Mouse (Mus musculus) adrenal gland, adult 2 months (tissue): ENCODE measurements around the gene Arhgap15. TPM values are rescaled to one million over a fixed set of nuclear protein-coding genes. Genes with fewer than 3 reads are reported as not detected.
A peak's percentile ranks its signal among the peaks of the same experiment; 100 is the strongest.

Source experiments
- DNase-seq: peaks from one replicate; pipeline ENCODE4 v3.0.0; 2021
- polyA plus RNA-seq: library from polyadenylated mRNA; depleted of rRNA; stranded (reverse); fragments of >200 nt; gene quantifications from 2 replicates; pipeline ENCODE4 v1.2.3, GENCODE M21; 2012
- total RNA-seq, 2 experiments: library from RNA; stranded (reverse); gene quantifications; 2 replicates each; pipeline ENCODE4 v1.2.3; 2021

Gene Arhgap15
- total and polyA plus RNA-seq, 3 experiments: 0.09 to 2.6 (median 1.8) TPM

DNA sequence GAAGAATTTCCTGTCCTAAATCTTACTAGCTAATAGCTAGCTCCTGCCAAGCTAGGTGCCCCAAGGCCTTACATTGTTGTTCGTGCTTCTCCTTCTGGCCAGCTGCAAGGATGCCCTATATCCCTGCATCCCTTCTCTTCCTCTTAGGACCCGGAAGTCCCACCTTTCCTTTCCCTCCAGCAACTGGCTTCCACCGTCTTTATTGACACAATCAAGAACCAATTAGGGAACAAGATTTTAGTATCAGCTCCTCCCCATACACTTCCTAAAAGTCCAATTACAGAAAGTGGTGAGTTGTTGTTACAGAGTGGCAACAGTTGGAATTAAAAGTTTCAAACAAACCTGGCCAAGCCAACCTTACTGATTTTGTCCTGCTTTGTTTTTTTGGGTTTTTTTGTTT, 183.1 kb downstream of the Arhgap15 start:
- no peak for DNase-seq

DNA sequence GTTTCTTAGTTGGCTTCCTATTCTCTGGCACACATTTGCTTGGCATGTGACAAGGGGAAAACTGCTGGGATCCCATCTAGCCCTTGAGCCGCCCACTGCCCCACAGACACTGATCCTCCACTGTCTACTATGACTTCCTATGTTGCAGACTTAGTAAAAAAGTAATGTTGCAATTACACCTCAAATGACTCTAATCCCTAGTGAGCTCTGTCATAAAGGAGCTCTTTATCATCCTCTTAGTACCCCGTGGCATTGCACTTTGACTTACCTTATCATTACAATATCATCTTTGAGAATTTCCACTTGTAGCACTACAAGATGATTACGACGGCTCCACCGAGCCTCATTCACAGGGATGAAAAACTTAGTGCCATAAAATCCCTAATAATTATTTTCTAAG, 190.6 kb downstream of the Arhgap15 start:
- no peak for DNase-seq

DNA sequence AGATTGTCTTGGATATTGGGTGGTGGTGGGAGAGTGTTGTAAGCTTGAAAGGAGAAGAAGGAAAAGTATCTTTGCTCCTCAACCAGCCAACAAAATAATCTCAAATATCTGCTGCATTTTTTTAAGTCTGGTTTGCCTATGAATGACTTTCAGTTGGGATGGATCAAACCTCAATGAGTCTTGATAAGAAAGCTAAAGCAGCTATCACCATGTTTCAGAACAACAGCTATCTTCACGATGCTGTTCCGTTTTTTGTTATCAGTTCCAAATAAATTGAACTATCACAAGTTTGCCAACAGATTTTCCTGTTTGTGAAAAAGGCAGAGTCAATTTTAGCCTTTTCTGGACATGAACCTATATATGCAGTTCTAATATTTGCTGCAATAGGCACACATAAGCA, 197.1 kb downstream of the Arhgap15 start:
- DNase-seq: no peak

DNA sequence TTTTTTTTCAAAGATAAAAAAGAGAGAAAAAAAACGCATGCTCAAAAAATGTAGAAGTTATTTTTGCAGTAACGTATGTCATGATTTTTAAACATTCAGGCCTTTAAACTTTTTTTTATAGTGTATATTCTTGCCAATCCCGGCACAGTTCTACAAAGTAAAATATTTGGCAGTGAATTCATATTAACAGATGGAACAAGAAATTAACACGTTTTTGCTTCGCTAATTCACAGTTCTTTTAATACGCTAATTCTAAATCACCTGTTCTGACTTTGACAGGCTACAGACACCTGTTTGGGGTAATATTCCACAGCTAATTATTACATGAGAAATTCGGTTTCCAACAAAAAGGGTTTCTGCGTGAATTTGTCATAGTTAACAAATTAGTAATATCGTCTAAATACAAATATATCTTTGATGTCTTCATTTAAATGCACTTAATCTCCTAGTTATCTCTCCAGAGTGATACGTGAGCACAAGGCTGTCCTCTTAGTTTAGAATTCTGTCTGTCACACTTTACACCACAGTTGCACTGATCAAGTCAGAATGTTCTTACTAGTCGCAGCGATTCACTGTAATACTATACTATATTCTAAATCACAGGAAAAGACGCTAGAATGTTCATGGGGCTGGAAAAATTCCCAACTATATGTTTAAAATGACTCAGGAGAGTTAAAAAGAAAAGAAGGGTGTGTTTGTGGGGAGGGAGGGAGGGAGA, 201.3 kb downstream of the Arhgap15 start:
- no peak for DNase-seq

DNA sequence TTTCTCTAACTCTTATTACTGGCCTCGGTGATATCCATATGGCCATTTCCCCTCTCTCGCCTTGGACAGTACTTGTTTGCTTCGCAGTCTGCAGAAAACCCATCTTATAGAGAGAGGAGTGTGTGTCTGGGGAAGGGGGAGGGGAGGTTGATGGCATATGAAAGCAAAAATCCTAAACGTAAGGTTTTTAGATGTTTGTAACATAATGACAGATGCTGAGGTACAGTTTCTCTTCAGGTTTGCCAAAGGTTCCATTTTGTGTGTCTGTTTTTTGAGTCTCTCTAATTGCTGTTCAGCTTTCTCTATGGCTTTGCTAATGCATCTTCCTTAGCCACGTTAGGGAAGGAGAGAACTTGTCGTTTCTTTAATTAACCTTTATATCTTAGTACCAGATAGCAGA, 202.1 kb downstream of the Arhgap15 start:
- no peak for DNase-seq

DNA sequence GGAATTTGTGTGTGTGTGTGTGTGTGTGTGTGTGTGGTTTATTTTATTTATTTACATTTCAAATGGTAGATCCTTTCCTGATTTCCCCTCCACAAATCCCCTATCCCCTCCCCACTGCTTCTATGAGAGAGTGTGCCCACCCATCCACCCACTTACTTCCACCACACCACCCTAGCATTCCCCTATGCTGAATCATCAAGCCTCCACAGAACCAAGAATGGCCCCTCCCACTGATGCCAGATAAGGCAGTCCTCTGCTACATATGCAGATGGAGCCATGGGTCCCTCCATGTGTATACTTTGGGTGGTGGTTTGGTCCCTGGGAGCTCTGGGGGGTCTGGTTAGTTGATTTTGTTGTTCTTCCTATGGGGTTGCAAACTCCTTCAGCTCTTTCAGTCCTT, 210.6 kb downstream of the Arhgap15 start:
- DNase-seq: no peak

DNA sequence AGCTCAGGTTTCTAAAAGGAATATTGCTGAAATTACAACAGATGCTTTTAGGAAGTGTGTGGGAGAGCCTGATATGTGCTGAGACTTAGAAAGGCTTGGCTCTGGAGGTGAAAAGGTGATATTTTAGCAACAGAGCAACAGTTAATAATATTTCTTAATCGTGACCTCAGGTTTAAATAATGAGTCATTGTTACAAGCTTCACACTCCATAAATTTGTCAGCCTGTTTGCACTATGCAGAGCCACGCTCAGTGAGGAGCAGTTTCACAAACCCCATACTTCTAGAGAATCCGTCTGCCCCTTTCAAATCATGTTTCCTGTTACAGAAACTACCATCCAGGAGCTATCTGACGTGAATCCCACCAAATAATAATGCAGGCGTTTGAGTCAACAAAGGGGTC, 213.8 kb downstream of the Arhgap15 start:
- no peak for DNase-seq

DNA sequence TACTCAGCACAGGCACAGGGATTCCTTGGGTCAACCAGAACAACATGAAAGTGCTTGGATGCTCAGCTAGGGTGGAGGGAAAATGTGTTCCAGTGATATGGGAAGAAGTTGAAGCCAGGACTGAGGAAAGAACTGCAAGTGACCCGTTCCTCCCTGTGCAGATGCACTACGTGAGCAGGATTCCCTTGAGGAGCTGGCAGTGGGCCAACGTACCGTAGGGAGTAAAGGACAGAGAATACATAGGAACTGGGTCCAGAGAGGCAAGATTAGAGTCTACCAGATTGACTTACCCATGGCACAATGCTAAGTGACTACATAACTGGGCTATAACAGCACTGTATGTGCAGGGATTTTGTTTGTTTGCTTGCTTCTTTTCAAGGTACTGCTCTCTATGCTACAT, 220.0 kb downstream of the Arhgap15 start:
- DNase-seq: peak; percentile 4

DNA sequence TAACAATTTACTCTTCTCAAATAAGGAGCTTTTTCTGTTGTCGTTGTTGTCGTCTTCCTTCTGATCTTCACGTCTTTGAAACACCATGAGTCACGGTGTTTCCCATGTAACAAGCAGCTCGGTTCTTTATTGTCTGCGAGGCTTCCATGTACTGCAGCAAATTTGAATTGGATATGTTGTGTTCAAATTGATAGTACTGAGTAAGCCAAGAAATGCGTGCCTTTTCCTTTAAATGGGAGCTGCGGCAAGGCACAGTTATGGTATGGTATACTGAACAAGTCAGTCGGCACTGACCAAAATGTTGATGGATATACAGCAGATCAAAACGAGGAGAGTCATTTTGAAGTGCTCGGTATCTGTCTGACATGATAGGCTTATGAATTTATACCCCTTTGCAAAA, 229.1 kb downstream of the Arhgap15 start:
- no peak for DNase-seq

DNA sequence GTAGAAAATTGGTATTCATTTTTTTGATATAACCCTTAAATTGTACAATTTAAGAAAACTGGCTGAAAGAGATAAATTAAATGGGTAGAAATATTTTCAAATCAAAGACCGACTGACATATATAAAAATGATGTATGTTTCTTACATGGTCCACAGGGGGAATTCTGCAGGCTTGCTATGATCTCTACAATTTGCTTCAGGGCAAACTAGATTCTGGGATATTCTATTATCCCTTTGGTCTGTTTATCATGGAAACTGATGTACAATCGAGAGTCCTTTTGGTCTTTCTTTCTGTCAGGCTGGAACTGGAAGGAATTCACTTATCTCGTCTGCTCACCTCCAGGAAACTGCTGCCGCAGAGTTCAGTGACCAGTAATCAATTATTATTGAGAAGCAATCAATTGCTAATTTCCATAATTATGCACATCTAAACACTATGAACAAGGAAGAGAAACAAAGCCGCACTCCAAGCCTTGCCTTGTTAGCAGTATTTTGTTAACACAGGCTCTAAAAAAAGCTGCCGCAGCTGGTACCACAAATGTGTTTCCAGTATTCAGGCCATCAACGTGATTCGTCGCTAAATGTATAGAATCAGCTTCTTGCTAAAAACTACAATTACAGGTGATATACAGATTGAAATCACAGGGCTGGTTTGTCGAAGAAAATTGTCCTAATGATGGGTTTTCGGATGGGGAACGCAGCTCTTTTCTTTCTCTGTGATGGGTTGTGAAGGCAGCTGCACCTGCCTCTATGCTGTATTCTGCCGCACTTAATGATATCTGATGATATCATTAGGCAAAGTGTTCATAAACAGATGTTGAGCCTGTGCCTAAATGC, 229.8 kb downstream of the Arhgap15 start:
- no peak for DNase-seq

DNA sequence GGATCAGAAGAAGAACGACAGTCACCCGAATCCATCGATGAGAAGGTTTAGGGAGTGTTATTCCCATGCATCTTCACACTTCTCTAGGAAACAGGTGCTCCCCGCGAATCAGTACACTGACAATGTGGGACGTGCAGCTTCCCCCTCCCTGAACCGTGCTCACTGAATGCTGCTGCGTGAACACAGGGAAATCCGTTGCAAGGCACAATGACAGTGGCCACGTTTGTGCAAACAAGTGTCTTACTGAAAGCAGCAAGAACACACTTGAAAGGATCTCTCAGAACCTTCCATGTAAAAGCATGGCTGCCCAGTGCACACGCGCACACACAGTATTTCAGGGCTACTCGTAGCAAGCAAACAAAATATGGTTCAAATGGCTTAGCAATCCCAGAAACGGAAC, 237.4 kb downstream of the Arhgap15 start:
- no peak for DNase-seq

DNA sequence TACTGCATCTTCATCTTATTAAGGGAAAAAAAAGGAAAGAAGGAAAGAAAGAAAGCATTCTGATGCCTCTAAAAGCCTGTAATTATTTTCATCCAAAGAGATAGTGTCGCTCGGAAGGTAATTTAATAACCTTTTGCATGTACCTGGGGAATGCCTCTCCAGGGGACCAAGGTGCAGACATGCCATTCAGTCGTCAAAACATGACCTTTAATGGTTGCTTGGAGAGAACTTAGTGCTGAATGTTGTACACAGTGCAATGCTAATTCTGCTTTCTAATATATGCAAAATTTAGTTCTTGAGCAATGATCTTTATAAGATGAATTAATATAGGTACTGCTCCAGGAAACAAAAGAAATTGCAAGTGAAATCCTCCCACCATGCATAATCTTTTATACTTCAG, 239.3 kb downstream of the Arhgap15 start:
- no peak for DNase-seq

DNA sequence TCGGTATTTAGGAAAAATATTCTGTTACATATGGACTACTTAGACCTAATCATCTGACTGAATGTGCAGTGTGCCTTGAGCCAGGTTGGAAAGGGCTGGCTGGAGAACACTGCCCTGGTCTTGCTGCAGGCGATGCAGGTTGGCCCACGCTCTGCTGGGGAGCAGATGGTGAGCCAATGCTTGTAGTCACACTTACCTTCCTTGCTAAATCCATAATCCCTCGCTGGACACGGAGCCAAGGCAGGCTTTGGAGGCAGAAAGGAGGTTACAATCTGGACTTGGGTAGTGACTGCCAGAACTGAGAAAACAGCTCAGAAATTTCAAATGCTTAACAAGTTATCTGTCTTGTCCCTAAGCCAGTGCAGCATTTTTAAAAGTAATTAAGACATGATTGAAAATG, 241.2 kb downstream of the Arhgap15 start:
- no peak for DNase-seq

DNA sequence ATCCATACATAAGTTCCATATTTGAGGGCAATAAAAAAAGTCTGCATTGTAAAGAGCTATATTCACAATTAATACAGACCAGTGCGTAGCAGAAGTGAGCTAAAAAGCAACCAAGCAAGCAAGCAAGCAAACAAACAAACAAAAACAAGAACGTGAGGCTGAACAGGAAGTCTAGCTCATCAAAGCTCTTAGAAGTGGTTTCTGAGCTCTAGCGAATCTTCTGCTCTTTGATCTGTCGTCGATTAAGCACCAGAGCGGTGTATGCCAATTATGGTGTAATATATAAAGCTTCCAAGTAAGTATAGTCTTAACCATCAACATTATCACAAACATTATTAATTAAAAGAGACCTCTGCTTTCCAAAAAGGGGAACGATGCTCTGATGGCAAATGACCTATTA, 243.9 kb downstream of the Arhgap15 start:
- DNase-seq: no peak

DNA sequence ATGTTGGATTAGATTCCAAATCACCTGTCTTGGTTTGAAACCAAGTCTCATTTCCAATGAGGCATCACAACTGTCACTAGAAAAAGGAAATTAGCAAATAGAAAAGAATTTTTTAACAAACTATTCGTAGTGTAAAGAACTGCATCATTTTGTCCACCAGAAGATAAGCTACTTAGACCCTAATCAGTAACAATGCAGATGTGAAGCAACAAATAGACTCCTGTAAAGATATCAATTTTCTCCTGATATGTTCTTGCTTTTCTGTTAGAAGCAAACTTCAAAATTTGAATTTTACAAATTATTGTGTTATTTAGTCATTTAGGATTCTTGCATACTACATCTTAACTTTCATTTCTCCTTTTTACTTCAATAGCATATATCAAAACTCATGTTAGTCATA, 253.8 kb downstream of the Arhgap15 start:
- no peak for DNase-seq

DNA sequence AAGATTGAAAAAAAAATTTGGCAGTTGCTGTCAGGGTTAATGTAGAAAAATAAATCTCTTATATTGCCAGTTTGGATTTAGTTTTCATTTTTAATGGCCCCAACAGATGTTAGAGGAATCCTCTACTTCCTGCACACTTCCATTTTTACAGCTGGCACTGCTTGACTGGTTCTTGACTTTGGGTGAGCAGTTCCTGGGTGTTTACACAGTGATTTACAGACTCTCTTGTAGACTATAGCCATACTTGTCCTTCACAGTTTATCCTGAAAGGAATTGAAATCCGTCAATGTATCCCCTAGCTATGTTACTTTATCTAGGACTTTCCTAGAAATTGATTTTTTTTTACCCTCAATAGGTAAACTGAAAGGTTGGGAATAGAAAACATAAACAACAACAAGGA, 261.6 kb downstream of the Arhgap15 start:
- DNase-seq: no peak

DNA sequence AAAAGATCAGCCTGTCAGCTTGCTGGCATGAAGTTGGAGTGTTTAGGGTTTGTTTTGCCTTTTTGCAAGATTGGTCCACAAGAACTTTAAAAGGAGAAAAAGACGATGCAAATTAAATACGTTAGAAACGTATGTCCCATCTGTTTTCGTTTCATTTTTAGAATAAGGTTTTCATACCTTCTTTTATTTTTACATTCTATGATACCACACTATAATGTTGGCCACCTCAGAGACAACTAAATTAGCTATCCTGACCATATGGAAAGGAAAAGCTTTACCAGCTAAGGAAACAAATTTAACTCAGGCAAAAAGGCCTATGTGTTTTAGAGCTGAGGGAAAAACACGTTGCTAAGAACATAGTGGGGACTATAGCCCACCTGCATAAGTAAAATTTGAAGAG, 264.8 kb downstream of the Arhgap15 start:
- no peak for DNase-seq

DNA sequence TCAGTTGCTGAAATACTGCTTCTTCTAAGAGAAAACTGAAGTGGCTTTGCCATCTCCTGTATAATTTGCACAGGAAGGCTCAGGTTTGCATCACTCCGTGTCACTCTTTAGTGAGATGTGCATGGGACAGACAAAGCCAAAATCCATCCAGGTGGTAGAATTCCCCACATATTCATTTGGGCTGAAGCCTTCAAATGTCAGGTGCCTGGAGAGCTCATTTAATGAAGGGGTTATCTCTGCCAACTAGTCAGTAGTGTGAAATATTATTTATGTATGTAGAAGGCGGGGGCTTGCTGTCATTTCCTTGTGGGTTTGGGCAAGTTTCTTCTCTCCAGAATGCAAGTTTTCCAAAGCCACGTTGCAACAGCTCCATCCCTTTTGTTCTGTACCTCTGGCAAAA, 268.1 kb downstream of the Arhgap15 start:
- no peak for DNase-seq

DNA sequence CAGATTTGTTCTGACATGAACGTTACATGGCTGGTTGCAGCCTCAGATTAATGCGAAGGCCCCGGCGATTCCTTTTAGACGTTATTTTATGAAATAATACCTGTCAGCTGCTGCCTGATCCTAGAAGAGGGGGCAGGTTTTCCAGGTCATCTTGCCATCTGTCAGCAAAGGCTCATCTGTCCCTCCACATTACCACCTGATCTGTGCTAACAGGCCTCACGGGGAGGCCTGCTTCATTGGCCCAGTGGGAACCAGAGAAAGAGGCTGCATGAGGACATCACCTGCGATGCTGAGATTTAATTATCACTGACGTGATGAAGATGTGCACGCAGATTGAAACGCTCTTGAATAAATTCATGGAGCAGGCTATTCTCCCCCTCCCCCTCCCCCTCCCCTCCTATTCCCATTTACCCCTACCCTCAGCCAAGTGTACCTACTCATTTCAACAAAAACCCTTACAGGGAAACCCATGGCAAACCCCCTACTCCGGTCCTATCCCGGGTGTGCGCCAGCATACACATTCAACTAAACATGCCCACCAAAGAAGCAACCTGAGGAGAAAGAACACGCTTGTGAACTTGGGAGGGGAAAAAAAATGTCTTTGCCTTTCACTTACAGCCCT, 268.9 kb downstream of the Arhgap15 start:
- no peak for DNase-seq

DNA sequence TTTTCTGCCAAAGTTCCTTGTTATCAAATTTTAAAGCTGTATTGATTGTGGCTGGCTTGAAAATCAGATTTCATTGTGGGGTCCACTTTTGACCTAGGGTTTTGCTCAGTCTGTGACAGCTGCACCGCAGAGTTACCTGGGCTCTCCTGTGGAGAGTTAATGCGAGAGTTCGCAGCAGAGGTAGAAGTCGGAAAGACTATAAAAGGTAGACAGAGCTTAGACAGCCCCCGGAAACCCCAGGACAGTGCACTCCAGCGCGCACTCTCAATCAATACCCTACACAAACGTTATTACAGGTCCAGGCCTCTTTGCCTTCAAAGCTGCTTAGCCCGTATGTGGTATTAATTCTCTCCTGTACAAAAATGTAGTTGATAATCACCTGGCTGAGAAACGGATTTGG, 269.4 kb downstream of the Arhgap15 start:
- DNase-seq: no peak

DNA sequence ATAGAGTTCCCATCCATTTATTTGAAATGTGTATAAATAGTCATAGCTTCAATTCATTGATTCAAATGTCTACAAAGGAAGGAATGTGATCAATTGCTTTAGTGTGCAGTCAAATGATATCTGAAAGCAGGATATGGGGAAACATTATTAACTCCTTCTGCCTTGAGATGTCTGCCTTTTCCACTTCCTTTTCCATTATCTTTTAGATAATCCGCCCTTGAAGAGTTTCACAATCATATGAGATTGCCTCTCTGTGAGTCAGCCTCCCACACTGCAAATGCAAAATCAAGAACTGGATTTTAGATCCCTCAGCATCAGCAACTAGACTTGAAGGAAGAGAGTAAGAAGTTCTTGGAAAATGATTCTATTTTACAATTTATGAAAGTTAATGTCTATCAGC, 276.1 kb downstream of the Arhgap15 start:
- DNase-seq: no peak

DNA sequence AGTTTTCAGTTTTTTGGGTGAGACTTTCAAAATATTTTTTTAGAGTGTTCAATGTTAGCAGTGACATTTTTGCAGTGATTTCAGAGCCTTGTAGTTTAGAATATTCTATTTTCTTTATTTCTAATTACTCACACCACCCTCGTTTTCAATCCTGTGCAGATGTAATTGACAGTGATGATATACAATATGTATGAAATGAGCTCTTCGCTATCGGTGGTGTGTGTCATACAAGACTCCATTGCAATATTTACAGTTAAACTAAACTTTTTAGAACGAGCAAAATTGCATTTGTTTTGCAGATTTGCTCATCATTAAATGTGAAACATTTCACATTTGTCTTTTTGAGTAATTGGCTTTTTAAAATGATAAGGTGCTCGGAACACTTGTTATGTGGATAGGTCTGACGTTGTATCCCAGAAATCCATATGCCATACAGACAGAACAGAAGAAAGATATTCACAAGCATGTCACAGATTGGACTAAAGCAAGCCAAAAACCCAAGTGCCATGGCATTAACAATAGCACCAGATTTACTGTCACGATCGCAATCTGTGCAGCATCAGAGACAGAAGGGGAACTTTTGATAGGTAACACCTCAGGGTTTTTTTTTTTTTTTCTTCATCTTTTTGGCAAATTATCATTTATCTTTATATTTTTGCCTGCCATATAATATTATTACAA, 280.6 kb downstream of the Arhgap15 start:
- DNase-seq: no peak

DNA sequence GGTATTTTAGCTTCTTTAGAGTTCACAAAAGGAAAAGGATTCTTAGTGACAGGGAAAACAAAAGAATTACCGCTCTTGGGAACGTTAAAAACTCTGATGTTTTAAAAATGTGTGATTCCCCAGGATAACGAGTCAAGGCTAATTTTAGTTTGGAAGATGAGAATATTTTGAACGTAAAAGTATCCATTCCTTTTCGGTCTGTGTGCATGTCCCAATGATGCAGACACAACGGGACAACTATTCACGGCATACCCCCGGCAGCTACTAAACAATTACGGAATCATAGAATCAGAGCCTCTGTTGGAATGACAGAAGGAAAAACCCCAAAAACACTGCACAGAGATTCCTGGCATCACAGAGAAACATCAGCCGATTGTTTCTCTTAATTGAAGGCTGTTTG, 281.2 kb downstream of the Arhgap15 start:
- no peak for DNase-seq
